Mouse (Mus musculus) neutrophil, adult 5-6 weeks (primary cell): ENCODE measurements around the gene St3gal5. TPM values are rescaled to one million over a fixed set of nuclear protein-coding genes. Genes with fewer than 3 reads are reported as not detected.

Experiments
- ATAC-seq: fragments of 151-379, 151-347 bp; 2 replicates; pipeline ENCODE4 v1.8.0; 2017; ENCODE audit warnings: mild to moderate bottlenecking, moderate TSS enrichment; ENCODE audit not compliant: insufficient number of reproducible peaks, poor library complexity, low FRiP score, severe bottlenecking; ENCODE audit errors: extremely low read depth
- total RNA-seq: library from RNA; stranded (forward); fragments of 200-1000 nt; gene quantifications from 2 replicates; pipeline ENCODE4 v1.2.3, GENCODE M21; 2017

St3gal5 gene
- total RNA-seq, 1 experiment from 2014 or later, result 36.4 TPM

GRCm38 (mm10) chr6:72154938-72155531 is 57.6 kb downstream of the St3gal5 start:
- no peak for ATAC-seq

DNA sequence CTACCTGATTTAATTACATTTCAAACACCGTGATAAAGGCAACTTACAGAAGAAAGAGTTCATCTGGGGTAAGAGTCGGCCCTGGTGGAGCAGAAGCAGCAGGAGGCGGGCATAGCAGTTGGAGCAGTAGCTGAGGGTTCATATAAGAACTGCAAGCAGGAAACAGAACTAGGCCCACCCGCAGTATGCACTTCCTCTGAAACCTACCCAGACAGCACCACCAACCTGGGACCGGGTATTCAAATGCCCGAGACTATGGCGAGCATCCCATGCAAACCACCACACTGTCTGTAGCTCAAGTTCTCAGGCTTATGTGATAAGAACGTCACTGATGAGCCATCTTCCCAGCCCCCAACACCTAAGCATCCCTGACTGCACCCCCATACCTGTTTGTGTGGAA is 58.3 kb downstream of the St3gal5 start:
- peak; percentile 24; the same call in 1 of the 2 replicates for ATAC-seq

- ATAC-seq, result no peak
Measured at GRCm38 (mm10) chr6:72158966-72159764, 61.8 kb downstream of the St3gal5 start.

GRCm38 (mm10) chr6:72159861-72160395 is 62.5 kb downstream of the St3gal5 start:
- no peak for ATAC-seq

DNA sequence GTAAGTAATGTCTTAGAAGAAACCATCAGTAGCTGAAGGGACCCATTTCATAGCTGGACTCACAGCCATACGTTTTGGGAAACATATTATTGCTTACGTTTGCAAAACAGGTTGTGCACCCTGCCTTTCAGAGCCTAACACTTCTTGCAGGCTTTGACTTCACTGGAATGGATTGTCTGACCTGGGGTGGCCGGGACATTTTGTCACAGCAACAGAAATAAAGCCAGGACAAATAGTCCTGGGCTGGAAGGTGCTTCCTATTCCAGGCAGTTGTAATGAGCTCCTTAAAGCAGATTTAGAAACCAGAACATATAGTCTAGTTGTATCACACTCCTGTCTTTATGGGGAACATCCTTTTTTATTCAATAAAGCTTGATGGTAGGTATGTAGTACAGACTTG is 63.6 kb downstream of the St3gal5 start:
- no peak for ATAC-seq

- no peak for ATAC-seq
Measured at GRCm38 (mm10) chr6:72161751-72162150, 64.4 kb downstream of the St3gal5 start.

- peak; percentile 74 for ATAC-seq
Measured at GRCm38 (mm10) chr6:72162155-72162890, 64.9 kb downstream of the St3gal5 start.

DNA sequence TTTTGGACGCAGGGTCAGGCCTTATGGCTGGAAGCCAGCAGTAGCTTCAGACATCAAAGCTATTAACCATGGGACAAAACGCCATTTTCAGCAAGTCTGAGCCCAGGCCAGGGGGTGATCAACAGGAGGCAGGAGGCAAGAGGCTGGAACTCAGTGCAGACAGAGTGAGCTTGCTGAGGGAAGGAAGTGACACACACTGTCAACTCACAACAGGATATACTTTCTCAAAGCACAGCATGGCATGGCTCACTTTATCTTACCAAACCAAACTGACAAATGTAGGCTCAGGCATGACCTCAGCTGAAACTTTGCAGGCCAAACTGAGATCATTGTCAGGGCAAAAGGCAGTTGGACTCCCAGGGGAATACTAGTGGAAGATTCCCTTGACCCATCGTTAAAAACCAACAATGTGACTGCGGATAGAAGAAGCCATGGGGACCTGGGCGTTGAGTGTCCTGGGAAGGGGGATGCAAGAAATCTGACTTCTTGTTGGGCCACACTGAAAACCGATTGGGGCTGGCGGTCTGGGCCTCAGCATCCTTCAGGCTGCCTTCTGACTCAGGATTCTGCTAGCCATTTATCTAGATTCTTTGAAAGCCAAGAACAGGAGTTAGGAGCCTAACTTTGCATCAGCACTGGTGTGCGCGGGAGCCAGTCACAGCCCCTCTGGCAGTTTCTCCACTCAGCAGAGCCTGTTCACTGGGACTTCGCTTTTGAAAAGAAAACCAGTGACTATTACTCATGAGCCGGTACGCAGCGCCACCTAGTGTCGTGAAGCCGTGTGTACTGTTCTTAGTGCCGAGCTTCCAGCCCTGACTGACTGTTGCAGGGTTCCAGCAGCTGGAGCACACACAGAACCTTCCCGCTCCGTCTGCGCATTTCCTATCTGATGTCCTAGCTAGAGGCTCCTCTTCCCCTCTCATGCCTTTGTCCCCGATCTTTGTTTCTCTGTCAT is 67.2 kb downstream of the St3gal5 start:
- peak; percentile 88 for ATAC-seq

DNA sequence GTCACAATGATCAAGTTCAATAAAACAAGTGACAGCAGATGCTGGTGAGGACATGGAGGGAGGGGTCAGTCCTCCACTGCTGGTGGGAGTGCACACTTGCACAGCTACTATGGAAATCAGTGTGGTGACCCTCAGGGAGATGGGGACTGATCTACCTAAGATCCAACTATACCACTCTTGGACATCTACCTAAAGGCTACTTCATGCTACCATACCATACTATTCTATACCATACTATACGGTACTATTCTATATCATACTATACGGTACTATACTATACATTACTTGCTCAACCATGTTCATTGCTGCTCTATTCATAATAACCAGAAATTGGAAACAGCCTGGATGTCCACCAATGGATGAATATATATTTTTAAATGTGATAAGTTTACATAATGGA is 68.5 kb downstream of the St3gal5 start:
- no peak for ATAC-seq

DNA sequence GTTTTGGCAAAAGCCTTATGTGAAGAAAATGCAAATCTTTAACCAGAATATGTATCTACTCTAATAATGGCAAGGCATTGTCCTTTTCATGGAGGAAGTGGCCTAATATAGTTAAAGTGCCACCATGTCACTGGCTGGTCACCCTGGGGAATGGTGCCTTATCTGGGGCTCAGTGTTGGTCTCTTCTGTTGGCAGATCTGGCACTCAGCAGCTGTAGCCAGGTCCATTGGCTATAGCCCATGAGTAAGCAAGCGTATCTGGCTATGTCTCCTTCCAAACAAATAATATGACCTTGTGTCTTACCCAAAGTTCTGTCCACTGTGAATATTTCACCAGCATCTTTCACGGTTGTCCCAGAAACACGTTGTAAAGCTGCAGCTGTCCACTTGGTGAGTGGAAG is 74.0 kb downstream of the St3gal5 start:
- no peak for ATAC-seq

GRCm38 (mm10) chr6:72173350-72173749 is 76.0 kb downstream of the St3gal5 start:
- ATAC-seq, result no peak

GRCm38 (mm10) chr6:72175419-72175818 is 78.0 kb downstream of the St3gal5 start:
- no peak for ATAC-seq

DNA sequence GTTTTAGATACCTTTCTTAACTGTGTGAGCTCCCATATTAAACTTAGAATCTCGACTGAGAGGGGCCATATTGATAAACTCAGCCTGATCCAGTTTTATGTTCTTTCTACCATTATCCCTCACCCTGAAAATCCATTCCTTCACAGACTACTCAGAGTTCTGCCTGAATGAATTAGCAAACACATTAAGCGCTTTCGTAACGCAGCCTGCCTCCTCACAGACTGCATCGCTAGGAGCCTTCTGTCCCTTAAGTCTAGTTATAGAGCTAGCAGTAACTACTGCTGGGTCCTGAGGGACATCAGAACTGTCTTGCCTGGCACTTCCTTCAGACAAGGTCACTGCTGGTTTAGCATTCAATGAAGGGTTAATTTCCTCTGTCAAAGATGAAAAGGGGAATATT is 78.6 kb downstream of the St3gal5 start:
- ATAC-seq, result no peak

DNA sequence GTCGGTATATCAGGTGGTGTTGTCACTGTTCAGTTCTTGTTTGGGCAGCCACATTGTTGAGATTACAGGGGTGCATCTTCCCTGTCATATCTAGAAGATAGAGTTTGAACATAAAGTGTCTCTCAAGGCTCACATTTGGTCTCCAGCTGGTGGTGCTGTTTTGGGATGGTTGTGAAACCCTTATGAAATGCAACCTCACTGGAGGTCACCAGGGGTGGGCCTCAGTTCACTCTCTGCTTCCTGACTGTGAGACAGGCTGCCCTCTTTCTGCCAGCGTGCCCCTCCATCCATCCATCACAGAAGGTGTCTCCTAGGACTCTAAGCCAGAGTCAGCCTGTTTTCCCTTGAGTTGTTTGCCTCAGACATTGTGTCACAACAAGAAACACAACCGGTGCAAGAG is 80.0 kb downstream of the St3gal5 start:
- no peak for ATAC-seq

DNA sequence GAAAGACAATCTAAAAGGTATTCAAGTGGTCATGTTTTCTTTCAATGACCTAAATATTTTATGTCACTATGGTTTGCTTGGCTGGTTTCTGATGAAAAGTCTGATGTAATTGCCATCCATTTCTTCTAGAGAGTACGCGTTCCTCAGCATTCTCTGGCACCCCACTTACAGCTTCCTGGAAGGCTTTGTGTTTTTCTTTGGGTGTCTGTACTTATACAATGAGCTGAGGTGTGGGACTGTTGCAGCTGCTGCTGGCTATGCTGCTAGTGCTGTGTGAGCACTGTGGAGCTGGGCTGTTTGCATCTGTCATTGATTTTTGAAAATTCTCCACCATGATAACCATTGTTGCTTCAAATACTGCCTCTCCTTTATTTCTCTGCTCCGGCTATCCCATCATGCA is 81.6 kb downstream of the St3gal5 start:
- ATAC-seq, result no peak

DNA sequence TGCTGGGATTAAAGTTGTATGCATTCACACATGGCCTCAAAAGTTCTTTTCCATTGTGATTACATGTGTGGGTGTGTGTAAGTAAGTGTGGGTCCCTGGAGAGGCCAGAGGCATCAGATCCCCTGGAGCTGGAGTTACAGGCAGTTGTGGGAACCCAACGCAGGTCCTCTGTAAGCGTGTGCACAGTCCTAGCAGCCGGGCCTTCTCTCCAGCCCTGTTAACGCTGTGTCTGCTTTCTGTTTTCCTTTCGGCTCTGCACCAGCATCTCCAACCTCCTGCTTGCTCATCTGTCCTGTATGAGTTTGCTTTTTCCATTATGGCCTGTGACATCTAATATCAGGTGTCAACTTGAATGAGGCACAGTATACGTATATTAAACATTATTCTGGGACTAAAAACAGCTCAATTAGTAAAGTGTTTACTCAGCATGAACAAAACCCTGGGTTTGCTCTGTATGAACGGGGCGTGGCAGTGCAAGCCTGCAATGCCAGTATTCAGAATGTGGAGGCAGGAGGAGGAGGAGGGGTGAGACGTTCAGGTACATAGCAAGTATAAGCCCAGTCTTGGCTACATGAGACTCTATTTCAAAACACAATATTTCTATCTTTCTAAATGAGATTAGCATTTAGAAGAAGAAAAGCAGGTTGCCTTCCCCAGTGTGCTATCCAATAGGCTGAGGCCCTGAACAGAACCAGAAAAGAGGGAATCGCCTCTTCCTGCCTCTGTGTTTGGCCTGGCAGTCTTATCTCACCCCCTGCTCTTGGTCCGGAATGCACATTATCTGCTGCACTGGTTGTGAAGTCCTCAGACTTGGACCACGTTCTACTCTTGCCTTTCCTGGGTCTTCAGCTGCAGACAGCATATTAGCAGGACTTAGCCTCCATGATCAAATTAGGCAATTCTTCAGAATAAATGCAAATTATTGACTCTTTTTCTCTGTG is 82.4 kb downstream of the St3gal5 start:
- no peak for ATAC-seq

DNA sequence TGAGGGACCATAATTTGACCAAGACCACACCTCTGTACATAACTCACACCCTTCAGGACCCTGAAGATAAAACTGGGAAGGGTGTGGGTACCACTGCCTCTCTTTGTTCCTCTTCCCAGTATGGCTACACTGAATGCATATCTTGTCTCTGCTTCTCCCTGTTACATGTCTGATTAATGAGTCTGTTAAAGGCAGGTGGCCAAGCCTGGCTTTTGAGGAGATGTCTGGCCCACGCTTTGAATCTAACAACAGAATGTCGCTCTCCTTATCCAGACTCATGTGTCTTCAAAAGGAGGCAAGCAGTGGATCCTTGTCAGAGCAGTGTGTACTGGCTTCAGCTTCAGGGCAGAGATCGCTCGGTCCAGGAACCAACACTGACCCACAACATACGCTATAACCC is 87.2 kb downstream of the St3gal5 start:
- no peak for ATAC-seq
